Mouse (Mus musculus) MEL (cell line): ENCODE measurements around the gene Pianp. TPM values are rescaled to one million over a fixed set of nuclear protein-coding genes. Genes with fewer than 3 reads are reported as not detected.

Experiments used
- DNase-seq: peaks from one replicate; pipeline ENCODE4 v3.0.0; 2011; ENCODE audit warnings: low read depth, low spot score
- H3K27ac ChIP-seq: 2 replicates; pipeline ENCODE4 v1.5.1; 2012; ENCODE audit warnings: low read depth, mild to moderate bottlenecking, control low read depth, low read length, moderate library complexity; ENCODE audit not compliant: control insufficient read depth
- H3K27me3 ChIP-seq, 2 experiments: fragments of 150-350 bp in 1 of 2; sonication (generic) in 1 of 2; 2 replicates each; pipeline ENCODE4 v1.6.1; 2012; ENCODE audit warnings: low read length in 2 of 2, mild to moderate bottlenecking in 2 of 2, improper control_type of control experiment in 1 of 2, moderate library complexity in 1 of 2; ENCODE audit not compliant: insufficient read depth in 2 of 2, control insufficient read depth in 1 of 2
- H3K36me3 ChIP-seq, 2 experiments: 2 replicates each; pipeline ENCODE4 v1.6.1; 2012 to 2014; ENCODE audit warnings: low read length in 2 of 2, improper control_type of control experiment in 1 of 2, inconsistent platforms in 1 of 2, mild to moderate bottlenecking in 1 of 2; ENCODE audit not compliant: insufficient read depth in 2 of 2, control insufficient read depth in 1 of 2
- H3K4me1 ChIP-seq, 2 experiments: fragments of 150-350 bp in 1 of 2; sonication (generic) in 1 of 2; 2 replicates each; pipeline ENCODE4 v1.6.1; 2012; ENCODE audit warnings: low read length in 2 of 2, improper control_type of control experiment in 1 of 2, mild to moderate bottlenecking in 1 of 2; ENCODE audit not compliant: insufficient read depth in 2 of 2, control insufficient read depth in 1 of 2
- H3K4me3 ChIP-seq, 2 experiments: fragments of 150-350 bp in 1 of 2; sonication (generic) in 1 of 2; 2 replicates each; pipeline ENCODE4 v1.5.1; 2012; ENCODE audit warnings: low read depth in 2 of 2, low read length in 2 of 2, mild to moderate bottlenecking in 2 of 2, moderate library complexity in 2 of 2, control low read depth in 1 of 2, improper control_type of control experiment in 1 of 2; ENCODE audit not compliant: control insufficient read depth in 1 of 2, insufficient read depth in 1 of 2
- H3K79me2 ChIP-seq: 2 replicates; pipeline ENCODE4 v1.6.1; 2012; ENCODE audit warnings: mild to moderate bottlenecking, low read length, moderate library complexity; ENCODE audit not compliant: control insufficient read depth, poor library complexity, insufficient read depth
- H3K9ac ChIP-seq: 2 replicates; pipeline ENCODE4 v1.6.1; 2012; ENCODE audit warnings: low read depth, mild to moderate bottlenecking, control low read depth, low read length, moderate library complexity; ENCODE audit not compliant: control insufficient read depth, poor library complexity, severe bottlenecking
- H3K9me3 ChIP-seq: fragments of 150-350 bp; sonication (generic); replicated peaks from 2 replicates; pipeline ENCODE4 v1.6.1; 2012; ENCODE audit warnings: mild to moderate bottlenecking, low read length, improper control_type of control experiment, moderate library complexity; ENCODE audit not compliant: insufficient read depth
- BHLHE40 ChIP-seq: IDR thresholded peaks from 2 replicates; pipeline ENCODE4 v1.6.1; 2012; ENCODE audit warnings: low read depth, mild to moderate bottlenecking, inconsistent platforms, low read length, improper control_type of control experiment, borderline replicate concordance
- CHD1 ChIP-seq: IDR thresholded peaks from 2 replicates; pipeline ENCODE4 v1.6.1; 2012; ENCODE audit warnings: low read depth, mild to moderate bottlenecking, inconsistent platforms, low read length, improper control_type of control experiment
- CHD2 ChIP-seq: IDR thresholded peaks from 2 replicates; pipeline ENCODE4 v1.6.1; 2011; ENCODE audit warnings: low read length, improper control_type of control experiment
- E2F4 ChIP-seq: IDR thresholded peaks from 2 replicates; pipeline ENCODE4 v1.6.1; 2011; ENCODE audit warnings: low read depth, low read length, improper control_type of control experiment, borderline replicate concordance
- ELF1 ChIP-seq: IDR thresholded peaks from 2 replicates; pipeline ENCODE4 v1.6.1; 2014; ENCODE audit warnings: low read depth, mild to moderate bottlenecking, inconsistent platforms, low read length, improper control_type of control experiment, moderate library complexity
- GATA1 ChIP-seq: IDR thresholded peaks from 2 replicates; pipeline ENCODE4 v1.6.1; 2011; ENCODE audit warnings: low read depth, low read length, improper control_type of control experiment
- MAX ChIP-seq: IDR thresholded peaks from 2 replicates; pipeline ENCODE4 v1.6.1; 2011; ENCODE audit warnings: low read length, improper control_type of control experiment
- MEF2A ChIP-seq: IDR thresholded peaks from 2 replicates; pipeline ENCODE4 v1.6.1; 2014; ENCODE audit warnings: low read depth, mild to moderate bottlenecking, inconsistent platforms, low read length, improper control_type of control experiment; ENCODE audit not compliant: poor library complexity, insufficient replicate concordance, severe bottlenecking; ENCODE audit errors: extremely low read depth
- MXI1 ChIP-seq: IDR thresholded peaks from 2 replicates; pipeline ENCODE4 v1.6.1; 2011; ENCODE audit warnings: mild to moderate bottlenecking, low read depth, low read length, improper control_type of control experiment
- MYB ChIP-seq: IDR thresholded peaks from 2 replicates; pipeline ENCODE4 v1.6.1; 2011; ENCODE audit warnings: mild to moderate bottlenecking, low read depth, low read length, improper control_type of control experiment
- NRF1 ChIP-seq: IDR thresholded peaks from 2 replicates; pipeline ENCODE4 v1.6.1; 2014; ENCODE audit warnings: low read depth, mild to moderate bottlenecking, inconsistent platforms, low read length, improper control_type of control experiment, moderate library complexity; ENCODE audit not compliant: poor library complexity, insufficient read depth, severe bottlenecking
- POLR2A ChIP-seq, 2 experiments: IDR thresholded peaks; 2 replicates each; pipeline ENCODE4 v1.6.1; 2011 to 2012; ENCODE audit warnings: low read length in 2 of 2, mild to moderate bottlenecking in 2 of 2, control low read depth in 1 of 2, improper control_type of control experiment in 1 of 2, low read depth in 1 of 2, moderate library complexity in 1 of 2; ENCODE audit not compliant: control insufficient read depth in 1 of 2, insufficient read depth in 1 of 2, poor library complexity in 1 of 2
- RAD21 ChIP-seq: IDR thresholded peaks from 2 replicates; pipeline ENCODE4 v1.6.1; 2011; ENCODE audit warnings: mild to moderate bottlenecking, low read depth, low read length, improper control_type of control experiment
- SIN3A ChIP-seq: IDR thresholded peaks from 2 replicates; pipeline ENCODE4 v1.6.1; 2012; ENCODE audit warnings: low read length, improper control_type of control experiment, inconsistent platforms
- TAL1 ChIP-seq: IDR thresholded peaks from 2 replicates; pipeline ENCODE4 v1.6.1; 2012; ENCODE audit warnings: mild to moderate bottlenecking, inconsistent platforms, low read length, moderate library complexity, mixed read lengths
- UBTF ChIP-seq: IDR thresholded peaks from 2 replicates; pipeline ENCODE4 v1.6.1; 2012; ENCODE audit warnings: low read depth, mild to moderate bottlenecking, inconsistent platforms, low read length, improper control_type of control experiment, moderate library complexity, borderline replicate concordance; ENCODE audit not compliant: insufficient read depth
- ZC3H11A ChIP-seq: IDR thresholded peaks from 2 replicates; pipeline ENCODE4 v1.6.1; 2012; ENCODE audit warnings: low read depth, mild to moderate bottlenecking, inconsistent platforms, low read length, improper control_type of control experiment
- ZNF384 ChIP-seq: IDR thresholded peaks from 2 replicates; pipeline ENCODE4 v1.6.1; 2012; ENCODE audit warnings: low read depth, mild to moderate bottlenecking, inconsistent platforms, low read length, improper control_type of control experiment
- polyA plus RNA-seq, 2 experiments: library from polyadenylated mRNA; stranded (reverse) in 1 of 2; unstranded in 1 of 2; fragments of >175 nt in 1 of 2; fragments of >200 nt in 1 of 2; gene quantifications; 2 replicates each; pipeline versions ENCODE4 v1.2.1 to v1.2.4; 2012; ENCODE audit warnings: low replicate concordance in 2 of 2, low read depth in 1 of 2; ENCODE audit not compliant: insufficient read length in 2 of 2, insufficient read depth in 1 of 2, missing spikeins in 1 of 2
- total RNA-seq: library from RNA; depleted of rRNA; stranded (reverse); fragments of 300-350 nt; gene quantifications from 2 replicates; pipeline ENCODE4 v1.2.3, GENCODE M21; 2012

Pianp gene
- total and polyA plus RNA-seq, 3 experiments: 0.19 to 5.5 TPM; not detected in 1

DNA sequence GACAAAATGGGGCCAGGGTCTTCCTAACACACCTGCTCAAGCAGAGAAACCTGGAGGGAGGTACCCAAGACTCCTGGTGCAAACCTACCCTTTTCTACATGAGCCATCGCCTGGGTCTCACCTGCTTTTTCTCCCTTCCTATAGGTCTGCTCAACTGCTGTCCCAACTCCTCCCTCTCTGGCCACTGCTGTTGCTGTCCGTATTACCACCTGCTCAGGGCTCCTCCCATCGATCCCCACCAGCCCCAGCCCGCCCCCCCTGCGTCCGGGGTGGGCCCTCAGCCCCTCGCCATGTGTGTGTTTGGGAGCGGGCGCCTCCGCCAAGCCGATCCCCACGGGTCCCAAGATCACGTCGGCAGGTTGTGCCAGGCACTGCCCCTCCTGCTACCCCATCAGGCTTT lies 2.6 kb downstream of the Pianp start:
- no peak for DNase-seq
- TF ChIP-seq POLR2A (IDR thresholded peaks at IDR 0.05; ENCODE audit: control insufficient read depth in 1 of 2, insufficient read depth in 1 of 2, low read depth in 1 of 2, low read length in 2 of 2, poor library complexity in 1 of 2) (no peak), MYB (no peak), MEF2A (no peak), GATA1 (no peak), UBTF (no peak), SIN3A (no peak), ZNF384 (no peak), MAX (no peak)
- Histone ChIP-seq H3K27me3 (no peaks in the 10 kb centered on the region), H3K9ac (no peak overlapping the region), H3K36me3 (no peaks in the 10 kb centered on the region), H3K79me2 (no peaks in the 10 kb centered on the region), H3K4me3 (no peak overlapping the region), H3K4me1 (peaks cover 0 to 3% of the 10 kb centered on the region in 2 experiments; a peak in 1 of 4 replicates), H3K9me3 (no peaks in the 10 kb centered on the region), H3K27ac (no peak overlapping the region)

DNA sequence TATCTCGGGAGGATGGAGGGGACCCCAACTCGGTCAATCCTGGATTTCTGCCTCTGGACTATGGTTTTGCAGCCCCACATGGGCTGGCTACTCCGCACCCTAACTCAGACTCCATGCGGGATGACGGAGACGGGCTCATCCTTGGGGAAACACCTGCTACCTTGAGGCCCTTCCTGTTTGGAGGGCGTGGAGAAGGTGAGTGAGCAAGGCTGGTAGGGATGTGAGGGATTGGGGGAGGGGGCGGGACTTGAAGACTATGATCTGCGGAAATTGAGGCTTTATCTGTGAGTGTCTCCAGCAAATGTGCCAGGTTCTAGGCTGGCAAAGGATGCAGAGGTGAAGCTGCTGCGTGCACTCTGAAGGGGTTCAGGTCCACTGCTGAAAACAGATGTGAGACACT lies 3.1 kb downstream of the Pianp start:
- no peaks in the 10 kb centered on the region for H3K79me2 ChIP-seq
- no peak overlapping the region for H3K9ac ChIP-seq
- no peak for TF ChIP-seq RAD21
- no peak for TF ChIP-seq MXI1
- no peak for TF ChIP-seq E2F4
- no peak for TF ChIP-seq CHD1
- no peak for TF ChIP-seq MYB
- no peak for TF ChIP-seq GATA1
- H3K27ac ChIP-seq: no peak overlapping the region
- H3K27me3 ChIP-seq: no peaks in the 10 kb centered on the region
- peaks cover 0 to 3% of the 10 kb centered on the region in 2 experiments; a peak in 1 of 4 replicates for H3K4me1 ChIP-seq
- no peak for DNase-seq
- H3K4me3 ChIP-seq: no peak overlapping the region
- H3K36me3 ChIP-seq: no peaks in the 10 kb centered on the region
- H3K9me3 ChIP-seq: no peaks in the 10 kb centered on the region

DNA sequence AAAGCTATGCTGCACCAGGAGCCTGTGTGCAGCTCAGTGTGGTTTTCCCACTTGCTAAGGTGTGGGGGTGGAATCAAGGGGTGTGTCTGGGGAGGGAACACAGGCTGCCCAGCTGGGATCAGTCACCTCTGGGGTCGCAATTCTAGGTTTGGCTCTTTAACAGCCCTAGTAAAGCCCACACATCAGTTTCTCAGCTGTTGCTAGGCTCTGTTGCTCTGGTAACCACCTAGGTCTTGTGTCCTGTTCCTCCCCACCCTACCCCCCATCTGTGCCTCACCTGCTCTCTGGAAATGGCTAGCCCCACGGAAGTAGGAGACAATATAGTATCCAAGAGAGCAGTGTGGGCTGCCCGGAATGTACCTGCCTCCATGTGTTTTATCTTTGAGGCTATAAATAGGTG lies 7.2 kb downstream of the Pianp start:
- Histone ChIP-seq H3K36me3 (peaks cover 0 to 17% of the 10 kb centered on the region in 2 experiments; a peak in 2 of 4 replicates), H3K27ac (no peak overlapping the region), H3K27me3 (no peaks in the 10 kb centered on the region), H3K4me1 (peaks cover 3 to 15% of the 10 kb centered on the region in 2 experiments), H3K9ac (no peak overlapping the region), H3K4me3 (no peak overlapping the region), H3K79me2 (peaks cover 4% of the 10 kb centered on the region; the same call in 1 of the 2 replicates), H3K9me3 (no peaks in the 10 kb centered on the region)
- TF ChIP-seq UBTF (no peak), ELF1 (no peak), NRF1 (no peak), BHLHE40 (no peak), CHD2 (no peak), TAL1 (no peak), ZC3H11A (no peak)
- DNase-seq: no peak
